ENCODE assay signal across 15 mouse cellular contexts in the genomic region with DNA sequence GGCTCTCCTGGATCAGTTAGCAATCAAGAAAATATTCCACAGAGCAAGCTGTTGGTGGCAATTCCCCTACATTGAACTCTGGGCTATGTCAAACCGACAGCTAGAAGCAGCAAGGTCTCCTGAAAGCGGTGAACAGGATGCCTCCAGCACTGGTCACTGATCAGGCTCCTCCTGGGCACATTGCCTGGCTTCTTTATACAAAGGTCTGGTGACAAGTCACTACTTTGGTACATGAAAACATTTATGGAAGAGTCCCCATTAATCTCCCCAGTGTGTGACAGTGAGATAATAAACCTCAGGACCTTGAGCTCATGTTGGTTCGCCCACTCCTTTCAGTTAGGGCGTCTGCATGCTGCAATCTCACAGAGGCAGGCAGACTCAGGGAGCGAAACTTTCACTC. TPM values are rescaled to one million over a fixed set of nuclear protein-coding genes. Genes with fewer than 3 reads are reported as not detected.
DNase-seq lines count a peak whose midpoint lies in the region; ATAC-seq and TF ChIP-seq lines count a peak whose summit lies in the region.
"Had no signal": no experiment of that assay in that cellular context is flagged by ENCODE, and none has a peak within 500 bp of the region (broad histone marks: within the 10 kb centered on the region; RNA-seq: fewer than 3 reads in every experiment).

No protein-coding gene starts in this region.

- H3K9me3 ChIP-seq in midbrain, embryonic 11.5 days (ENCODE audit: control insufficient read depth, low read length), result no peaks in the 10 kb centered on the region
- H3K9me3 ChIP-seq in midbrain, embryonic 13.5 days, result no peaks in the 10 kb centered on the region
- no peaks in the 10 kb centered on the region for H3K9me3 ChIP-seq in lung, embryonic 16.5 days (ENCODE audit: control insufficient read depth, low read length)
- H3K9me3 ChIP-seq: embryonic facial prominence, embryonic 13.5 days; limb, embryonic 13.5 days had no signal

- intact Hi-C loops in gastrocnemius, adult 2 months (cut with DNase I), result loop anchor here (5.0 kb wide), 1 partner anchor 42 kb away; the partner anchor contains the start of gene Kcnj8

- H3K4me3 ChIP-seq in gastrocnemius, adult 2 months, result no peak overlapping the region
- no peak overlapping the region for H3K4me3 ChIP-seq in midbrain, embryonic 11.5 days (ENCODE audit: low read depth, low read length)
- no peak overlapping the region for H3K4me3 ChIP-seq in midbrain, embryonic 13.5 days (replicated peaks)
- no peak overlapping the region for H3K4me3 ChIP-seq in lung, embryonic 16.5 days (ENCODE audit: low read length)
- H3K4me3 ChIP-seq: embryonic facial prominence, embryonic 13.5 days; limb, embryonic 13.5 days had no signal

- no peaks in the 10 kb centered on the region for H3K36me3 ChIP-seq in midbrain, embryonic 11.5 days (ENCODE audit: control insufficient read depth, insufficient read depth, low read length)
- H3K36me3 ChIP-seq in midbrain, embryonic 13.5 days, result no peaks in the 10 kb centered on the region
- H3K36me3 ChIP-seq in lung, embryonic 16.5 days (ENCODE audit: control insufficient read depth, insufficient read depth, low read length), result no peaks in the 10 kb centered on the region
- H3K36me3 ChIP-seq: embryonic facial prominence, embryonic 13.5 days; limb, embryonic 13.5 days had no signal

- peak overlapping the region; percentile 25; the same call in 1 of the 2 replicates for H3K27ac ChIP-seq in gastrocnemius, adult 2 months
- H3K27ac ChIP-seq in midbrain, embryonic 11.5 days (ENCODE audit: low read depth, low read length), result no peak overlapping the region
- H3K27ac ChIP-seq in midbrain, embryonic 13.5 days, result no peak overlapping the region
- peak overlapping the region; percentile 5; the same call in 1 of the 2 replicates for H3K27ac ChIP-seq in lung, embryonic 16.5 days (ENCODE audit: low read length)
- H3K27ac ChIP-seq: embryonic facial prominence, embryonic 13.5 days; limb, embryonic 13.5 days had no signal

- WGBS in midbrain, embryonic 11.5 days, result 84% methylated on average over 5 of the region's 5 CpGs
- 87% methylated on average over 5 of the region's 5 CpGs for WGBS in midbrain, embryonic 13.5 days
- 53% methylated on average over 5 of the region's 5 CpGs for WGBS in lung, embryonic 16.5 days

- TF ChIP-seq CTCF in gastrocnemius, adult 2 months (IDR thresholded peaks at IDR 0.05), result no peak

- H3K4me2 ChIP-seq in midbrain, embryonic 11.5 days, result no peak overlapping the region
- H3K4me2 ChIP-seq in midbrain, embryonic 13.5 days (replicated peaks), result no peak overlapping the region
- H3K4me2 ChIP-seq in lung, embryonic 16.5 days (ENCODE audit: low read depth, low read length), result no peak overlapping the region
- H3K4me2 ChIP-seq: embryonic facial prominence, embryonic 13.5 days; limb, embryonic 13.5 days had no signal

- H3K27me3 ChIP-seq in midbrain, embryonic 11.5 days (ENCODE audit: control insufficient read depth, insufficient read depth, low read length), result no peaks in the 10 kb centered on the region
- H3K27me3 ChIP-seq in midbrain, embryonic 13.5 days, result no peaks in the 10 kb centered on the region
- no peaks in the 10 kb centered on the region for H3K27me3 ChIP-seq in lung, embryonic 16.5 days (ENCODE audit: control insufficient read depth, insufficient read depth, low read depth, low read length)
- H3K27me3 ChIP-seq: embryonic facial prominence, embryonic 13.5 days; limb, embryonic 13.5 days had no signal

- H3K4me1 ChIP-seq in midbrain, embryonic 11.5 days (ENCODE audit: control insufficient read depth, insufficient read depth, low read length), result no peaks in the 10 kb centered on the region
- H3K4me1 ChIP-seq in midbrain, embryonic 13.5 days (replicated peaks), result no peaks in the 10 kb centered on the region
- H3K4me1 ChIP-seq in lung, embryonic 16.5 days (replicated peaks; ENCODE audit: control insufficient read depth, insufficient read depth, low read length), result peaks cover 18% of the 10 kb centered on the region; the same call in 1 of the 2 replicates
- H3K4me1 ChIP-seq: embryonic facial prominence, embryonic 13.5 days had no signal

- no peak for DNase-seq in gastrocnemius, adult 2 months
- DNase-seq in gastrocnemius, adult 18-20 months (ENCODE audit: low spot score), result no peak
- peak; percentile 65 for DNase-seq in midbrain, embryonic 11.5 days (ENCODE audit: low spot score, missing footprints)
- DNase-seq in spleen, adult 18-20 months, result no peak
- no peak for DNase-seq in thymus, adult 18-20 months
- DNase-seq: B cell, adult 2 months; cerebellum, adult 9-10 months; right cerebral cortex, postnatal 4 days; thymus, postnatal 4 days had no signal

- ATAC-seq in midbrain, embryonic 11.5 days (ENCODE audit: low FRiP score), result no peak
- ATAC-seq in midbrain, embryonic 13.5 days, result no peak
- peak; percentile 36; the same call in 1 of the 2 replicates for ATAC-seq in lung, embryonic 16.5 days (ENCODE audit: low read depth)
- ATAC-seq in activated CD4-positive, CD25-positive, alpha-beta regulatory T cell, adult 4 months, result no peak
- ATAC-seq: forebrain, embryonic 16.5 days had no signal

- H3K9ac ChIP-seq in midbrain, embryonic 11.5 days (ENCODE audit: low read length), result no peak overlapping the region
- H3K9ac ChIP-seq in midbrain, embryonic 13.5 days (replicated peaks), result no peak overlapping the region
- H3K9ac ChIP-seq in lung, embryonic 16.5 days (ENCODE audit: low read length), result no peak overlapping the region
- H3K9ac ChIP-seq: embryonic facial prominence, embryonic 13.5 days; limb, embryonic 13.5 days had no signal

RNA-seq across cellular contexts. Expression of gene Ldhb, which starts 22.6 kb away (rescaled TPM):
- 1,000 to 10,000 TPM in 1 of 2 experiments, 100 to 1,000 TPM in 1; 299 to 1,071 TPM for total RNA-seq in gastrocnemius, adult 2 months (2021)
- total RNA-seq in gastrocnemius, adult 18-20 months (2021), result 100 to 1,000 TPM; 379 to 613 TPM
- 363 and 385 TPM in 2 replicates for polyA plus RNA-seq in midbrain, embryonic 11.5 days (2014; fragmentation: Nextera tagmentation; extraction: Ambion mirVana)
- 466 and 473 TPM in 2 replicates for polyA plus RNA-seq in midbrain, embryonic 13.5 days (2015; fragmentation: Nextera tagmentation; extraction: Ambion mirVana)
- 226 and 231 TPM in 2 replicates for polyA plus RNA-seq in lung, embryonic 16.5 days (2015; fragmentation: Nextera tagmentation; extraction: Ambion mirVana)
- 10 to 100 TPM; 67.6 to 85.1 TPM for polyA plus RNA-seq in activated CD4-positive, CD25-positive, alpha-beta regulatory T cell, adult 4 months (2017; shearing (Covaris generic))

RNA-seq across cellular contexts. Expression of gene Kcnj8, which starts 41.0 kb away (rescaled TPM):
- 1 to 10 TPM; 8.2 to 8.4 TPM for total RNA-seq in gastrocnemius, adult 2 months (2021)
- total RNA-seq in gastrocnemius, adult 18-20 months (2021), result 1 to 10 TPM; 4.3 to 7.4 TPM
- polyA plus RNA-seq in midbrain, embryonic 11.5 days (2014; fragmentation: Nextera tagmentation; extraction: Ambion mirVana), result 6.6 and 8.2 TPM in 2 replicates
- polyA plus RNA-seq in midbrain, embryonic 13.5 days (2015; fragmentation: Nextera tagmentation; extraction: Ambion mirVana), result 11.0 and 11.4 TPM in 2 replicates
- polyA plus RNA-seq in lung, embryonic 16.5 days (2015; fragmentation: Nextera tagmentation; extraction: Ambion mirVana), result 17.8 and 18.8 TPM in 2 replicates
- polyA plus RNA-seq in activated CD4-positive, CD25-positive, alpha-beta regulatory T cell, adult 4 months (2017; shearing (Covaris generic)), result under 1 TPM in 1 of 2 experiments, not detected in 1; 0.20 TPM

RNA-seq across cellular contexts. Expression of gene Gys2, which starts 57.5 kb away (rescaled TPM):
- total RNA-seq in gastrocnemius, adult 2 months (2021), result not detected
- under 1 TPM in 1 of 2 experiments, not detected in 1; 0.21 TPM for total RNA-seq in gastrocnemius, adult 18-20 months (2021)
- polyA plus RNA-seq in midbrain, embryonic 11.5 days (2014; fragmentation: Nextera tagmentation; extraction: Ambion mirVana), result 0.12 and 0.14 TPM in 2 replicates
- 0.05 TPM in 1 of 2 replicates, not detected in the other for polyA plus RNA-seq in midbrain, embryonic 13.5 days (2015; fragmentation: Nextera tagmentation; extraction: Ambion mirVana)
- polyA plus RNA-seq in lung, embryonic 16.5 days (2015; fragmentation: Nextera tagmentation; extraction: Ambion mirVana), result 0.91 TPM in 1 of 2 replicates, not detected in the other
- not detected for polyA plus RNA-seq in activated CD4-positive, CD25-positive, alpha-beta regulatory T cell, adult 4 months (2017; shearing (Covaris generic))
- polyA plus RNA-seq: embryonic facial prominence, embryonic 13.5 days; forebrain, embryonic 16.5 days; limb, embryonic 13.5 days had no signal

Comparison
In these comparisons a context has a peak if more than half of its experiments do, and no peak if none do; other contexts are left out.
1. H3K27ac ChIP-seq: peak in gastrocnemius, adult 2 months (single experiment) and lung, embryonic 16.5 days (single experiment); none in midbrain, embryonic 11.5 days (single experiment) and midbrain, embryonic 13.5 days (single experiment).